Mouse (Mus musculus): ENCODE measurements around the gene Frmd8.
"Not testable (repeated sequence)": the region's sequence is repeated elsewhere in the genome, so short reads cannot be mapped to it uniquely, and the experiment has no call there.

Gene Frmd8

GRCm38 (mm10) chr19:5885838-5886237 lies 10.8 kb upstream of the Frmd8 start:
- DNase-seq (ENCODE audit: low read depth, low spot score), result no peak

DNA sequence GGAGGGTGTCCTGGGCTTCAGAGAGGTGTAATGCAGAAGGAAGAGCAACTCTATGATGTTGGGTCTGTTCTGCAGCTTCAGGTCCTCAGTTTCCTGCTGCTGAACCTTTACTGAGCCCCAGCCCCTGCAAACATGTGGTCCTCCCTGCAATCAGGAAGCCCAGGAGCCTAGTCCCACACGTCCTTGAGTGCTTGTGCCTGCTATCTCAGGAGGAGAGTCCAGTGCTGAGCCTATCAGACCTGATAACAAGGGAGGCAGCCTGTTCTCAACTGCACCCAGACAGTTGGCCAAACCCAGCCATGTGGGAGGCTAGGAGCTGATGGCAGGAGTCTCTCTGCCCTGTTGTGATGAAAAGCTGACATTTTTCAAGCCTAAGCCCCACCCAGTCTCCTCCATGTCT lies 8.9 kb upstream of the Frmd8 start:
- DNase-seq (ENCODE audit: low read depth, low spot score), result no peak

DNA sequence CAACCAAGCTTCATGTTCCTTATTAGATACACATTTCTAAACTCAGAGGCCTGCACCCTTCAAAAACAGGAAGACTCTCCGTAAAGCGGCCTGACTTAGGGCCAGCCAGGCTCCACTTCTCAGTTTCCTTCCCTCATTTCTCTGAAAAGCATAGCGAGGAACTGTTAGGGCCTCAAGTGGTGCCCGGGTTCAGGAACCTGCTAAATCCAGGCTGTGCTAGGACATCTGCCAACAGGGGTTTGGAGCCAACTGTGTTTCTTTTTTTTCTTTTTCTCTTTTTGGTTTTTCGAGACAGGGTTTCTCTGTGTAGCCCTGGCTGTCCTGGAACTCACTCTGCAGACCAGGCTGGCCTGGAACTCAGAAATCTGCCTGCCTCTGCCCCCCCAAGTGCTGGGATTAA lies 7.0 kb upstream of the Frmd8 start:
- DNase-seq (ENCODE audit: low read depth, low spot score), result not testable (repeated sequence)

DNA sequence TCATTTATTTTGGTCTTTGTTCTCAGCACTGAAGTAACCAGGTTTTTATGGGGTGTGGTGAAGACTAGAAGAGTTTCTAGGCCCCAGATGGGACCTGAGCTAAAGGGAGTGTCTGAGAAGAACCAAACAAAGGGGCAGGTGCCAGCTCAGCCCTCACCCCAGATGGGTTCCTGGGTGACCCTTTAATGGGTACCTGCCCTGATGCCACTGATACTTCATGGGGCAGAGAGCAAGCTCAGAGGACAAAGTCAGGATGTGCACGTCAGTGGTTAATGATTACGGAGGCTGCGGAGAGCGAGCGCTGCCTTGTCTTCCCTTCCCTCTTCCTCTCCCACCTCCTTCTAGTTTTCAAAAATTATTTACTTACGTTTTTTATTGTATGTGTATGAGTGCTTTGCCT lies 6.1 kb upstream of the Frmd8 start:
- no peak for DNase-seq (ENCODE audit: low read depth, low spot score)

- no peak for DNase-seq (ENCODE audit: low read depth, low spot score)
Measured at GRCm38 (mm10) chr19:5879735-5880134, 4.7 kb upstream of the Frmd8 start.

GRCm38 (mm10) chr19:5878916-5879315 lies 3.8 kb upstream of the Frmd8 start:
- DNase-seq (ENCODE audit: low read depth, low spot score), result no peak

- DNase-seq (ENCODE audit: low read depth, low spot score), result no peak
Measured at GRCm38 (mm10) chr19:5878362-5878722, 3.3 kb upstream of the Frmd8 start.

DNA sequence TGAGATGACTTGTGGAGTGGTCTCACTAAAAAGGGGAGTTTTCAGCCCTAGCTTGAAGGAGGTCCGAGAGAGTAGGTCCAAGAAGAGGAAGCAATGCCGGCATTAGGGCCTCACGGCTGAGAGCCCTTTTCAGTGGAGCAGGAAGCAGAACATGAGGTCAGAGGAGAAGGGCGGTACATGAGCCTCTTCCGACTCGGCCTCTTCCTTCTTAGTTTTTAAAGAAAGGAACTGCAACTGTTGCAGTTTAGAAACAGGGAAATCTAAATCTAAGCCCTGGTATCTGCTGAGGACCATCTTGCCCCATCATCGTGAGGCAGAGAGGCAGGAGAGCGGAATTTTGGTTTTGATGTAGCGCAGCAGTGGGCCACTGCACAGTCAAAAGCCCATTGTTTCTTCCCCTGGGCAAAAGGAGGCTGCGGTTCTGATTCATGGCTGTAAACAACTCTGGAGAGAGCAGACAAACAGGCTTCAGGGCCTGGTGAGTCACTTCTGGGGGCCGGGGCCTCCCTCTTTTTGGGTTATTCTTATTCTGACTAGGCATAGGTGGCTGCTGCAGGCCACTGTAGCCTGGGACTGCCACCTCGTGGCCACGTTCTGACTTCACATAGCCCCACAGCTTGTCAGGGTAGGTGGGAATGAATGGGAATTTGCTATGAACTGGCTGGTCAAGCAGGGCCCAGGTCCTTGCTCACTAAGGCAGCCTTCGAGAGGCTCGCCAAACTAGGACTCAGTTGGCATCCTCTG lies 2.7 kb upstream of the Frmd8 start, which contains the start of gene Slc25a45:
Gene Slc25a45, plus strand, starts transcription at position 191 of the 744 bp plus-strand sequence.
- DNase-seq (ENCODE audit: low read depth, low spot score), result peak; percentile 52

- DNase-seq (ENCODE audit: low read depth, low spot score), result no peak
Measured at GRCm38 (mm10) chr19:5874391-5874968, 594 bp downstream of the Frmd8 start.

DNA sequence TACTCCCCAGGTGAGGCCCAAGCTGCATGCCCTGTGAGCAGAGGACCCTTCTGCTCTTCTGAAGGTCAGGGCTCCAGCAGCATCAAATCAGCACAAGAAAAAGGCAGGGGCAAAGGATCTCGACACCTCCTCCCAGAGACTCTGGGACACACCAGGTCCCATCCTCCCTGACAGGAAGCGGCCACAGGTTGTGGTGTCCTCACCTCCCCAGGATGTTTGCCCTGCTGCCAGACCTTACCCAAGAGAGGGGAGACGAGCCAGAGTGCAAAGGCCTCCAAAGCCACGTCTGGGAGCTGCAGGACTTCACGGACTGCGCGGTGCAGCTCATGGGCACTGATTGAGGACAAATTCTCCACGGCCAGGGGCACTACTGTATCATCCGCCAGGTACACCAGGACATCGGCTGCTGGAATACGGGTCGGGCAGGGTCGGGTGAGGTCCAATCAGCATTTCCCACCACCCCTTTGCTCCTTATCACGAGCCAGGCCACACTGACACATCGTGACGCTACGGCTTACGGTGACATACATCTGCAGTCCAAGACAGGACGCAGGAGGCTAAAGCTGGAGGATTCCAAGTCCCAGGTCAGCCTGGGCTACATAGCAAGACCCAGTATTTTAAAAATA lies 2.0 kb downstream of the Frmd8 start:
- no peak for DNase-seq (ENCODE audit: low read depth, low spot score)

DNA sequence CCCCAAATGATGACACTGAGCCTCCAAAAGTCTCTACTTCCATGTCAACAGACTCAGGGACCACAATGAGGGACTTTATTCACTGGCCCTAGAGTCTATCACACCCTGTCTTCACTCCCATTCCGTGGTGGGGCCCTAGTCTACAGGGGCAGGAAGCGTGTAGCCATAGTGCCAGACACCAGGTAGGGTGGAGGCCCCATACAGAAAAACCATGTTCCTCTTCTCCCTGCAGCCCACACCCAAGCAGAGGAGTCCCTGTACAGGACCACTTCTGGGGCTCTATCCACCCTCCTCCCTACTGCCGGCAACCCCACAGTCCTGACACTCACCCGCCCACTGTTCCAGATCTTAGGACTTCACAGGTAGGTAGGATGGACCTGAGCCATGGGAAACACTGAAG lies 2.5 kb downstream of the Frmd8 start:
- DNase-seq (ENCODE audit: low read depth, low spot score), result no peak

GRCm38 (mm10) chr19:5871683-5872082 lies 3.4 kb downstream of the Frmd8 start:
- no peak for DNase-seq (ENCODE audit: low read depth, low spot score)

DNA sequence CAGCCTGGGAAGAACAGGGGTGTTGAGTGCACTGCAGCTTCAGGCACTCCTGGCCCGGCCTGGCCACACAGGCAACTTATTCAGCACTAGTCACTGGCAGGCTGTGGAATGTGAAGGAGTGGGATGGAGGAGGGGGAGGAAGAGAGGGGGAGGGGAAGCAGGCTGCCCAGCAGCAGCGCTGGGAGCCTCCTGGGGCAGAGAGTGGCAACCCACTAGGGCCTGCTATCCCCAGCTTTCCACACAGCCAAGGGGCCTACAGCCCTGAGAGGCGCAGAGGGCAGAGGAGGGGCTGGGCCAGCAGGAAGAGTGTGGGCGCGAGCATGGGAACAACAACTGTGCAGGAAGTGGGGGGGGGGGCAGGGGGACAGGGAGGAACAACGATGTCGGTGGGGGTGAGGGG lies 3.8 kb downstream of the Frmd8 start:
- no peak for DNase-seq (ENCODE audit: low read depth, low spot score)

- DNase-seq (ENCODE audit: low read depth, low spot score), result no peak
Measured at GRCm38 (mm10) chr19:5868096-5868495, 7.0 kb downstream of the Frmd8 start.

DNA sequence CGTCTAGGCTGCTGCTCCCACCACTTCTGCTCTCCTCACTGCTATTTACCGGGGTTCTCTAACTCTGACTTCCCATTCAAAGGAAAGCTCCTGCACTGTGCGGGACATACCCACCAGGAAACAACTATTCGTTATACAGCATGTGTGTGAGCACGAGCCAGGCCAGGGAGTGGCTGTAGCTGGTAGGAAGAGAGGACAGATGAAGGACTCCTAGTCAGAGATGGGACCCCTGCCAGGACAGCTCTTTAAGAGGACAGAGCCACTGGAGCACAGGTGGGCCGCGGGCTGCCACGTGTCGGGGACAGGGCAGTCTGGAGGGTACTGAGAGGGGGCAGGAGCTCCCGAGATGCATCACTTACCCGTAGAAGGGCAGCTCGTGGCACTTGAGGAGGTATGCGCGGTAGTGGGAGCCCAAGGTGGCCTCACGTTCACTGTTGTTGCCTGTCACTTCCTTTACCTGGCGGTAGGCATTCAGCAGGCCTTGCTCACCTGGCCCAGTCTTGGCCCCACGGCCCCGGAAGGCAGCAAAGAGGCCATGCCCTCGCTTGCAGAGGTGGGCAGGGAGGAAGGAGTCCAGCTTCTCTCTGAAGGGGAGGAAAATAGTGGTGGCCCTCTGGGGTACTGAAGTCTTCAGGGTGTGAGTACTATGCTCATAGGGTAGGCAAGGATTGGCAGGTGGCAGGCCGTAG lies 10.2 kb downstream of the Frmd8 start:
- DNase-seq (ENCODE audit: low read depth, low spot score), result no peak

- no peak for DNase-seq (ENCODE audit: low read depth, low spot score)
Measured at GRCm38 (mm10) chr19:5863776-5864175, 11.3 kb downstream of the Frmd8 start.

- no peak for DNase-seq (ENCODE audit: low read depth, low spot score)
Measured at GRCm38 (mm10) chr19:5862335-5863085, 12.6 kb downstream of the Frmd8 start.

DNA sequence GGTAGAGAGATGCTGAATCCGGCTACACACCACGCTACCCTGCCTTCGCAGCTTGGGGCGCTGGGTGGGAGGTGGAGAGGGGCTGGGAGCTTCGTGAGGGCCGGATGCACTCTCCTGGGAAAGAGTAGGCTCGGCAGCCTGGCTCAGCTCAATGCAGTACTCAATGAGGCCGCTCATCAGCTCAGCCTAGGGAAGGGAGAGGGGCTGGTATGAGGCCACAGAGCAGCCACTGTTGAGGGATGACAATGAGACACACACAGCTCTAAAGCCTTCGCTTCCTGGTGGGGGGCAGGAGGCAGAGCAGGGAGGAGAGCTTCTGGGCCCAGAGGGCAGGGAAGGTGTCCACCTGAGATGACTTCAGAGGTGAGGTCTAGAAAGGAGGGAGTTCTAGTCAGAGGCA lies 18.5 kb downstream of the Frmd8 start:
- DNase-seq (ENCODE audit: low read depth, low spot score), result no peak

- no peak for DNase-seq (ENCODE audit: low read depth, low spot score)
Measured at GRCm38 (mm10) chr19:5852035-5852722, 22.9 kb downstream of the Frmd8 start.

DNA sequence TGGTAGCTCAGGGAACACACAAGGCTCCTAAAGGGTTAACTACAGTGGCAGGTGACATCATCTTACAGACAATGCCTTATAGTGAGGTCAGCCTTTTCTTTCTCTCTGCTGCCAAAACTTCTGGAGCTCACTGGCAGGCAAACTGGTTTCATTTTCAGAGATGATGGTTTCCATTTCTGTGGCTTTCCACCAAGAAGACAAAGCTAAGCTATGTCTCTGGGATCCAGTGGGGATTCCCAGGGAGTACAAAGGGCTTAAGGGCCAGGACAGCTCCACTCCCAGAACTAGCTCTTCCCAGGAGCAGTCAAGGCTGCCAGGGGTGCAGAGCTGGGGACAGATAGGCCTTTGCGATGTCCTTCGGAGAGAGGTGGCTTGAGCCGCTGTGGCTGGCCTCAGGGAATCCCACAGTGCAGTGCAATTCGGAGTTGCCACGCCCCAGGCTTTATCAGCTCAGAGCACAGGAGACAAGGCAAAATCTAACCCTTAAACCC lies 23.5 kb downstream of the Frmd8 start:
- peak; percentile 81 for DNase-seq (ENCODE audit: low read depth, low spot score)

GRCm38 (mm10) chr19:5850860-5851259 lies 24.2 kb downstream of the Frmd8 start:
- DNase-seq (ENCODE audit: low read depth, low spot score), result no peak
